Mouse (Mus musculus) hindbrain, embryonic 13.5 days (tissue): ENCODE measurements around the gene Hesx1. TPM values are rescaled to one million over a fixed set of nuclear protein-coding genes. Genes with fewer than 3 reads are reported as not detected.

Source experiments
- ATAC-seq: fragments of 200-750 bp; cut with Nextera tagmentation; 2 replicates; pipeline ENCODE4 v1.8.0; 2017; ENCODE audit warnings: moderate TSS enrichment; ENCODE audit not compliant: low FRiP score
- H3K27ac ChIP-seq: fragments of 300-500 bp; sonication (generic); 2 replicates; pipeline ENCODE4 v1.5.1; 2015; ENCODE audit warnings: inconsistent platforms, mild to moderate bottlenecking, moderate library complexity
- H3K27me3 ChIP-seq: fragments of 300-500 bp; sonication (generic); 2 replicates; pipeline ENCODE4 v1.6.1; 2015; ENCODE audit warnings: mild to moderate bottlenecking, inconsistent platforms
- H3K36me3 ChIP-seq: fragments of 300-500 bp; sonication (generic); 2 replicates; pipeline ENCODE4 v1.6.1; 2015; ENCODE audit warnings: mild to moderate bottlenecking, inconsistent platforms
- H3K4me1 ChIP-seq: fragments of 300-500 bp; sonication (generic); replicated peaks from 2 replicates; pipeline ENCODE4 v1.6.1; 2015; ENCODE audit warnings: inconsistent platforms
- H3K4me2 ChIP-seq: fragments of 300-500 bp; sonication (generic); 2 replicates; pipeline ENCODE4 v1.6.1; 2015; ENCODE audit warnings: inconsistent platforms, mild to moderate bottlenecking, moderate library complexity
- H3K4me3 ChIP-seq: fragments of 300-500 bp; sonication (generic); 2 replicates; pipeline ENCODE4 v1.5.1; 2015; ENCODE audit warnings: mild to moderate bottlenecking, inconsistent platforms
- H3K9ac ChIP-seq: fragments of 300-500 bp; sonication (generic); 2 replicates; pipeline ENCODE4 v1.6.1; 2015; ENCODE audit warnings: mild to moderate bottlenecking, inconsistent platforms
- H3K9me3 ChIP-seq: fragments of 300-500 bp; sonication (generic); 2 replicates; pipeline ENCODE4 v1.6.1; 2016; ENCODE audit warnings: inconsistent platforms
- WGBS: fragments of 180-500 bp; shearing (Covaris S2); methylation state at CpG from one replicate; pipeline ENCODE4 v1.1.7; 2015; 5-methylcytosine and 5-hydroxymethylcytosine counted together
- polyA plus RNA-seq: library from polyadenylated mRNA; unstranded; fragments of >200 nt; fragmentation: Nextera tagmentation; extraction: Ambion mirVana; gene quantifications from 2 replicates; pipeline ENCODE4 v1.2.1, GENCODE M21; 2015

Gene Hesx1
- polyA plus RNA-seq, 1 experiment from 2014 or later: not detected

GRCm38 (mm10) chr14:27019850-27020249 is 25.6 kb downstream of the Hesx1 start:
- WGBS: 89% methylated on average over 14 of the region's 14 CpGs
- Histone ChIP-seq H3K9ac (no peak overlapping the region), H3K27me3 (no peaks in the 10 kb centered on the region), H3K4me3 (no peak overlapping the region), H3K36me3 (no peaks in the 10 kb centered on the region), H3K4me2 (no peak overlapping the region), H3K9me3 (no peaks in the 10 kb centered on the region), H3K27ac (no peak overlapping the region), H3K4me1 (no peaks in the 10 kb centered on the region)
- no peak for ATAC-seq

GRCm38 (mm10) chr14:27022876-27023275 is 28.7 kb downstream of the Hesx1 start:
- no peak for ATAC-seq
- Histone ChIP-seq H3K4me2 (no peak overlapping the region), H3K9ac (no peak overlapping the region), H3K27me3 (no peaks in the 10 kb centered on the region), H3K4me1 (no peaks in the 10 kb centered on the region), H3K36me3 (no peaks in the 10 kb centered on the region), H3K4me3 (no peak overlapping the region), H3K27ac (no peak overlapping the region), H3K9me3 (no peaks in the 10 kb centered on the region)
- 50% methylated on average over 11 of the region's 11 CpGs for WGBS

- no peak for ATAC-seq
These were observed 30.4 kb downstream of the Hesx1 start for GRCm38 (mm10) chr14:27024664-27025063.

GRCm38 (mm10) chr14:27029771-27030173 is 35.6 kb downstream of the Hesx1 start:
- Histone ChIP-seq H3K4me1 (peaks cover 3% of the 10 kb centered on the region; the same call in 1 of the 2 replicates), H3K9ac (no peak overlapping the region), H3K27ac (peak overlapping the region; percentile 60; the same call in 1 of the 2 replicates), H3K27me3 (no peaks in the 10 kb centered on the region), H3K4me3 (no peak overlapping the region), H3K36me3 (no peaks in the 10 kb centered on the region), H3K4me2 (peak overlapping the region; percentile 30; the same call in 1 of the 2 replicates), H3K9me3 (no peaks in the 10 kb centered on the region)
- WGBS: 3% methylated on average over 15 of the region's 15 CpGs
- ATAC-seq: peak; percentile 59; the same call in 1 of the 2 replicates

More at GRCm38 (mm10) chr14:27024664-27025063, 30.4 kb downstream of the Hesx1 start:
- no peak overlapping the region for H3K4me2 ChIP-seq
- WGBS: 86% methylated on average over 4 of the region's 4 CpGs
- H3K9ac ChIP-seq: no peak overlapping the region
- peaks cover 3% of the 10 kb centered on the region; the same call in 1 of the 2 replicates for H3K4me1 ChIP-seq
- no peaks in the 10 kb centered on the region for H3K27me3 ChIP-seq
- no peak overlapping the region for H3K4me3 ChIP-seq
- no peaks in the 10 kb centered on the region for H3K9me3 ChIP-seq
- H3K36me3 ChIP-seq: no peaks in the 10 kb centered on the region
- H3K27ac ChIP-seq: no peak overlapping the region

GRCm38 (mm10) chr14:27031142-27031541 is 36.9 kb downstream of the Hesx1 start:
- H3K36me3 ChIP-seq: no peaks in the 10 kb centered on the region
- no peak overlapping the region for H3K9ac ChIP-seq
- ATAC-seq: no peak
- no peak overlapping the region for H3K4me2 ChIP-seq
- 12% methylated on average over 4 of the region's 4 CpGs for WGBS
- H3K9me3 ChIP-seq: no peaks in the 10 kb centered on the region
- no peak overlapping the region for H3K27ac ChIP-seq
- no peaks in the 10 kb centered on the region for H3K27me3 ChIP-seq
- no peak overlapping the region for H3K4me3 ChIP-seq
- peaks cover 3% of the 10 kb centered on the region; the same call in 1 of the 2 replicates for H3K4me1 ChIP-seq

GRCm38 (mm10) chr14:27037513-27037912 is 43.3 kb downstream of the Hesx1 start:
- 79% methylated on average over 1 of the region's 1 CpGs for WGBS
- Histone ChIP-seq H3K4me2 (no peak overlapping the region), H3K27me3 (peaks cover 29% of the 10 kb centered on the region), H3K36me3 (no peaks in the 10 kb centered on the region), H3K9me3 (no peaks in the 10 kb centered on the region), H3K9ac (no peak overlapping the region), H3K27ac (no peak overlapping the region), H3K4me3 (no peak overlapping the region), H3K4me1 (peaks cover 10% of the 10 kb centered on the region)
- ATAC-seq: no peak

- Histone ChIP-seq H3K4me2 (peak within 1 kb of the TSS; percentile 96), H3K27me3 (peaks cover 38% of the 10 kb centered on the region), H3K36me3 (no peaks in the 10 kb centered on the region), H3K9me3 (no peaks in the 10 kb centered on the region), H3K9ac (peak within 1 kb of the TSS; percentile 83), H3K4me1 (peaks cover 18% of the 10 kb centered on the region), H3K4me3 (peak within 1 kb of the TSS; percentile 60), H3K27ac (peak within 1 kb of the TSS; percentile 55)
- ATAC-seq: peak; percentile 92
- under 1% methylated on average over 29 of the region's 29 CpGs for WGBS
These were observed 44.6 kb downstream of the Hesx1 start, which contains the start of gene Il17rd for GRCm38 (mm10) chr14:27038783-27039182. Gene Il17rd (plus strand): TSS chr14:27038941.

DNA sequence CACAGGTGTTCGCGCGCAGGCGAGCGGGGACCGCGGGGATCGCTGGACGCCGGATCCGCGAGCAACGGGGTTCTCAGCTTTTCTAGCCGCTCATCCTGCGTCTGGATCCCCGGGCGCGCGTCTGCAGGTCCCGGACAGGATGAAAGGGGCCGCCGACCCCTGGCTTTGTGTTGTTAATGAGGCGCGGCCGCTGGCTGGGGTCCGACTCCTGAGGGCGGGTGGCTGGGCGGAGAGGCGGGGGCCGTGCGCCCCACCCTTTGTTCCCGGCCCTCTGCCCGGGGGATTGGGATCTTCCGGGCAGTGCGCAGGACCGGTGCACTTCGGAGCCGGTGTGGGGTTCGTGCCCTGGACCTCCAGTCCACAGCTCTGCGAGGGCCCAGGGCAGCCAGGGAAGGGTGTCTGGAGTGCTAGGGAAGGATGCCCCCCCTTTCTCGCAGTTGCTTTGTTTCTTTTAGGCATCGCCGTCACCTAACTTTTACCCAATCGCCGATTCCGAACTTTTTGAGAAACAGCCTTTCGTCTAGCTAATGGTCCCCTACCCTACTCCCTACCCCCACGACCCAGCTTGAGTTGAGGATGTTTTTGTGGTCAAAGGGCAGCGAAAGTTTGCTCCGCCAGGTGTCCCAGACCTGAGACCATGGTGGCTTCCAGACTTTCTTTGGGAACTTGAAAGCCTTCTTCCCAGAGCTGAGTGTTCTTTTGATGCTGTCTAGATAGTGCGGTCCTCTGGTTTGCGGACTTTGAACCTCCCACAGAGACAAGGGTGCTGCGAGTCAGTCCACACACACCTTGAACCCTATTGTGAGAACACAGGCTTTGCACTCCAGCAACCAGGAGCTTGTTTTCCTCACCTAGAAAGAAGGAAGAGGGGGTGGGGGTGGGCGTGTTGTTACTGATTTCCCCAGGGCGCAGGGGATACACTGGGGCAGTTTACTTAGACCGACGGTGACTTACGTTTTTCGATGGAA is 45.3 kb downstream of the Hesx1 start:
- Histone ChIP-seq H3K27ac (peak overlapping the region; percentile 55), H3K4me3 (peak overlapping the region; percentile 60), H3K4me2 (peak overlapping the region; percentile 96), H3K27me3 (peaks cover 38% of the 10 kb centered on the region), H3K36me3 (no peaks in the 10 kb centered on the region), H3K4me1 (peaks cover 26% of the 10 kb centered on the region), H3K9ac (peak overlapping the region; percentile 83), H3K9me3 (no peaks in the 10 kb centered on the region)
- under 1% methylated on average over 59 of the region's 59 CpGs for WGBS
- peak; percentile 65 for ATAC-seq

DNA sequence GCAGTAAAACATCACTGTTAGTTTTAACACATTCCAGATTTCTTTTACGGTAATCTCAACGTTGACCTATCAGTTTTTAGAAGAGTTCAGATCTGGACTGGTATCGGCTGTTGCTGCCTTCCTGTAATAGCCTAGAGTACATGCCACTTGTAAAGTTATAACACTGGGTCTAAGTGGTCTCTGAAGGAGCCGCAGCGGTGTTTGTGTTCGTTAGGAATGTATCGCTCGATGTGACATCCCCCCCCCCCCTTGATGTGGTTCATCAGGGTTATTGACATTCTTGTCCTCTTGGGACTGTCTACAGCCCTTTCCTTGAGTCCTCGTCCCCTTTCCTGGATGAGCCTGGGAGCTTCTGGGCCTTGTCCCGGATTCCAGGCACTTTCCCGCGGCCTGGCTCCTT is 46.2 kb downstream of the Hesx1 start:
- Histone ChIP-seq H3K4me3 (peak overlapping the region; percentile 60), H3K27ac (no peak overlapping the region), H3K36me3 (no peaks in the 10 kb centered on the region), H3K9ac (peak overlapping the region; percentile 83; the same call in 1 of the 2 replicates), H3K4me1 (peaks cover 33% of the 10 kb centered on the region), H3K27me3 (peaks cover 38% of the 10 kb centered on the region), H3K9me3 (no peaks in the 10 kb centered on the region), H3K4me2 (peak overlapping the region; percentile 96)
- no peak for ATAC-seq
- WGBS: 8% methylated on average over 12 of the region's 12 CpGs

GRCm38 (mm10) chr14:27042280-27042983 is 48.2 kb downstream of the Hesx1 start:
- Histone ChIP-seq H3K4me3 (no peak overlapping the region), H3K27me3 (peaks cover 40% of the 10 kb centered on the region), H3K4me2 (no peak overlapping the region), H3K4me1 (peaks cover 37% of the 10 kb centered on the region), H3K36me3 (no peaks in the 10 kb centered on the region), H3K9ac (no peak overlapping the region), H3K27ac (no peak overlapping the region), H3K9me3 (no peaks in the 10 kb centered on the region)
- no peak for ATAC-seq
- 59% methylated on average over 8 of the region's 8 CpGs for WGBS

DNA sequence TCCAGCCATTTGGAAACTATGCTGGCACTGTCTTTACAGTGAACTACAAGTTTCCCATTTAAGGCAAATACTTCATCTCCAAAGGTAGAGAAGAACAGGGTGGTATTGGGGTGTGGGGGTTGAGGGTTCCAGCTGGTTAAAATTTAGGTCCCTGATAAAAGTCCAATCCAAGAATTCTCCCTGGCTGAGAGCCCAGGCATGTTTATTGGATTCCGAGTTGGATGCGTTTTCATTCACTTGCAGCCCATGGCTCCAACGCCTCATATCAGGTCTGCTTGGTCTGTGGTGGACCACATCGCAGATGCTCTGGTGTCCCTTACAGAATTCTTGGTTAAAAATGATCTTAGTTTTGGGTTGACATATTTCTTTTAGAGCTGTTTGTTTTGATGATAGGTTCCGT is 49.2 kb downstream of the Hesx1 start:
- Histone ChIP-seq H3K9me3 (no peaks in the 10 kb centered on the region), H3K4me2 (no peak overlapping the region), H3K9ac (no peak overlapping the region), H3K27me3 (peaks cover 40% of the 10 kb centered on the region), H3K4me1 (peaks cover 41% of the 10 kb centered on the region), H3K36me3 (no peaks in the 10 kb centered on the region), H3K27ac (no peak overlapping the region), H3K4me3 (no peak overlapping the region)
- no peak for ATAC-seq
- WGBS: 74% methylated on average over 5 of the region's 5 CpGs
